29 mouse cellular contexts compared by ENCODE assay signal in the genomic region with DNA sequence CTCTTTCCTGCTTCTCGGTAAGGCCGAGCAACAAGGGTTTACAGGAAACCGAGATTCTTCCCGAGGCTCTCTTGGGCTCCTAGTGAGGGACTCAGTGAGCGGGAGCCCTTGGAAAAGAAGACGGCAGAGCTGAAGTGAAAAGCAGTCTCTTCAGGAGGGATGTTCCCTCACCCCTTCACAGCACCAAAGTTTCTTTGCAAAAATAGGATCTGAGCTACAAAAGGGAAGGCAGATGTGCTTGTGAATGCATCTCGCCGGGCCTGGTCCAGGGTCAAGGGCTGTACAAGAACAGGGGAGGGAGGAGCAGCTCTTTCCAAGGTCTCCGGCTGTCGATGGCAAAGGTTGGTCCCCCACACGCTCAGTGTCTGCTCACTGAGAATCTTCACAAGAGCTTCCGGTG. TPM values are rescaled to one million over a fixed set of nuclear protein-coding genes. Genes with fewer than 3 reads are reported as not detected.
"Had no signal": no experiment of that assay in that cellular context is flagged by ENCODE, and none has a peak within 500 bp of the region (broad histone marks: within the 10 kb centered on the region; RNA-seq: fewer than 3 reads in every experiment).

No protein-coding gene starts in this region.

- H3K4me2 ChIP-seq: embryonic facial prominence, embryonic 12.5 days; embryonic facial prominence, embryonic 13.5 days; embryonic facial prominence, embryonic 15.5 days; forebrain, embryonic 12.5 days; forebrain, embryonic 13.5 days; forebrain, embryonic 15.5 days had no signal

- H3K27me3 ChIP-seq: embryonic facial prominence, embryonic 12.5 days; embryonic facial prominence, embryonic 13.5 days; embryonic facial prominence, embryonic 15.5 days; forebrain, embryonic 12.5 days; forebrain, embryonic 13.5 days; forebrain, embryonic 15.5 days had no signal

- DNase-seq: cerebellum, adult 2 months; cerebellum, adult 8-10 months; cerebellum, adult 9-10 months; cerebellum, adult 9-11 months; cerebellum, postnatal 10 days; cerebellum, postnatal 14 days; cerebellum, postnatal 25 days; cerebellum, postnatal 36 days; embryo, embryonic 11 days; forebrain, postnatal 0 days; gastrocnemius, adult 2 months; gastrocnemius, postnatal 10 days; gastrocnemius, postnatal 14 days; gastrocnemius, postnatal 25 days; gastrocnemius, postnatal 36 days; heart, adult 18-20 months; heart, adult 2 months had no signal

- H3K9me3 ChIP-seq: embryonic facial prominence, embryonic 12.5 days; embryonic facial prominence, embryonic 13.5 days; embryonic facial prominence, embryonic 15.5 days; forebrain, embryonic 13.5 days had no signal

- ATAC-seq: forebrain, embryonic 13.5 days; forebrain, embryonic 14.5 days; forebrain, embryonic 15.5 days; forebrain, embryonic 16.5 days; forebrain, postnatal 0 days had no signal

- H3K27ac ChIP-seq: embryonic facial prominence, embryonic 10.5 days; embryonic facial prominence, embryonic 12.5 days; embryonic facial prominence, embryonic 13.5 days; embryonic facial prominence, embryonic 15.5 days; forebrain, embryonic 10.5 days; forebrain, embryonic 12.5 days; forebrain, embryonic 13.5 days; forebrain, embryonic 15.5 days; gastrocnemius, adult 2 months; heart, adult 2 months had no signal

- H3K9ac ChIP-seq: embryonic facial prominence, embryonic 12.5 days; embryonic facial prominence, embryonic 13.5 days; embryonic facial prominence, embryonic 15.5 days; forebrain, embryonic 12.5 days; forebrain, embryonic 13.5 days; forebrain, embryonic 15.5 days; forebrain, postnatal 0 days had no signal

- H3K4me3 ChIP-seq: embryonic facial prominence, embryonic 10.5 days; embryonic facial prominence, embryonic 12.5 days; embryonic facial prominence, embryonic 13.5 days; embryonic facial prominence, embryonic 15.5 days; erythroblast, embryonic 14.5 days; forebrain, embryonic 10.5 days; forebrain, embryonic 12.5 days; forebrain, embryonic 13.5 days; forebrain, embryonic 15.5 days; gastrocnemius, adult 2 months; heart, adult 2 months had no signal

- H3K4me1 ChIP-seq: embryonic facial prominence, embryonic 10.5 days; embryonic facial prominence, embryonic 12.5 days; embryonic facial prominence, embryonic 13.5 days; embryonic facial prominence, embryonic 15.5 days; forebrain, embryonic 10.5 days; forebrain, embryonic 12.5 days; forebrain, embryonic 13.5 days; forebrain, embryonic 15.5 days had no signal

RNA-seq across cellular contexts. Expression of a gene that starts 38.0 kb away (rescaled TPM):
- total RNA-seq: granulocyte monocyte progenitor cell, adult 5-6 weeks had no signal
- polyA plus RNA-seq: erythroblast, embryonic 14.5 days had no signal
